Mouse (Mus musculus): ENCODE results near the gene Ngp. TPM values are rescaled to one million over a fixed set of nuclear protein-coding genes. Genes with fewer than 3 reads are reported as not detected.
"Not testable (repeated sequence)": the region's sequence is repeated elsewhere in the genome, so short reads cannot be mapped to it uniquely, and the experiment has no call there.

Ngp gene
- 10 to 100 TPM in 1 of 2 experiments, under 1 TPM in 1; 0.59 to 15.6 TPM for total RNA-seq (2021)
- long read RNA-seq, experiment 1, transcript Ngp-201 (4 exons, 1,222 nt) = major isoform, 12 of 13 reads
- long read RNA-seq, experiment 1, partial matches to known transcripts = 1 of 13 reads
- long read RNA-seq, experiment 1, other reads (novel, unspliced or antisense) = 0 of 13 reads
- long read RNA-seq, experiment 2 = 0 reads

GRCm38 (mm10) chr9:110419511-110420112, at the start of gene Ngp:
Gene Ngp (plus strand): TSS chr9:110419747.
- no peak for DNase-seq

- no peak for DNase-seq
Measured at GRCm38 (mm10) chr9:110369860-110370259, 49.7 kb upstream of the Ngp start.

GRCm38 (mm10) chr9:110373871-110374270, 45.7 kb upstream of the Ngp start:
- no peak for DNase-seq

- no peak for DNase-seq
Measured at GRCm38 (mm10) chr9:110375668-110376067, 43.9 kb upstream of the Ngp start.

- DNase-seq = not testable (repeated sequence)
Measured at GRCm38 (mm10) chr9:110377655-110378054, 41.9 kb upstream of the Ngp start.

GRCm38 (mm10) chr9:110379361-110379760, 40.2 kb upstream of the Ngp start:
- no peak for DNase-seq

GRCm38 (mm10) chr9:110380662-110381061, 38.9 kb upstream of the Ngp start:
- DNase-seq = no peak

- DNase-seq = no peak
Measured at GRCm38 (mm10) chr9:110381292-110381691, 38.3 kb upstream of the Ngp start.

GRCm38 (mm10) chr9:110384369-110384929, 35.1 kb upstream of the Ngp start:
- DNase-seq = no peak

GRCm38 (mm10) chr9:110388011-110388410, 31.5 kb upstream of the Ngp start:
- DNase-seq = no peak

- DNase-seq = no peak
Measured at GRCm38 (mm10) chr9:110390843-110391242, 28.7 kb upstream of the Ngp start.

GRCm38 (mm10) chr9:110393295-110393694, 26.3 kb upstream of the Ngp start:
- DNase-seq = no peak

GRCm38 (mm10) chr9:110400650-110401049, 18.9 kb upstream of the Ngp start:
- no peak for DNase-seq

GRCm38 (mm10) chr9:110402731-110403130, 16.8 kb upstream of the Ngp start:
- no peak for DNase-seq

- not testable (repeated sequence) for DNase-seq
Measured at GRCm38 (mm10) chr9:110403240-110403639, 16.3 kb upstream of the Ngp start.

- DNase-seq = no peak
Measured at GRCm38 (mm10) chr9:110407311-110408098, 12.0 kb upstream of the Ngp start.

GRCm38 (mm10) chr9:110408099-110408773, 11.3 kb upstream of the Ngp start, which contains the start of gene Ptpn23:
Gene Ptpn23 (minus strand): TSS chr9:110408213.
- DNase-seq = peak; percentile 94

- DNase-seq = peak; percentile 83
Measured at GRCm38 (mm10) chr9:110410908-110411887, 8.3 kb upstream of the Ngp start.

GRCm38 (mm10) chr9:110412926-110413325, 6.6 kb upstream of the Ngp start:
- no peak for DNase-seq

GRCm38 (mm10) chr9:110413785-110414184, 5.8 kb upstream of the Ngp start:
- peak; percentile 27 for DNase-seq

GRCm38 (mm10) chr9:110431241-110431640, 11.7 kb downstream of the Ngp start:
- no peak for DNase-seq

Measured in gastrocnemius, postnatal 10 days (tissue).